Mouse (Mus musculus) frontal cortex, postnatal 10 days (tissue): ENCODE measurements at regions not wholly inside any gene's neighbourhood (a gene's known extent, or its start where the extent isn't known, plus 50 kb on each side); places are given as distances from the start of the nearest gene placed in this dataset.
"Not testable (repeated sequence)": the region's sequence is repeated elsewhere in the genome, so short reads cannot be mapped to it uniquely, and the experiment has no call there.

ENCODE experiments used
- DNase-seq, 2 experiments: peaks; one replicate each; pipeline ENCODE4 v3.0.0; 2022; ENCODE audit warnings: low spot score in 2 of 2, mixed read lengths in 1 of 2

GRCm38 (mm10) chr10:99320797-99321196 is 57.8 kb downstream of the Dusp6 start:
- DNase-seq, result no peak

GRCm38 (mm10) chr10:99323358-99323757 is 60.3 kb downstream of the Dusp6 start:
- peak; percentile 24 to 45 for DNase-seq

- no peak for DNase-seq
Measured at GRCm38 (mm10) chr10:99327501-99327900, 64.5 kb downstream of the Dusp6 start.

- DNase-seq, result no peak
Measured at GRCm38 (mm10) chr10:99328568-99328967, 65.5 kb downstream of the Dusp6 start.

- no peak for DNase-seq
Measured at GRCm38 (mm10) chr10:99329469-99329868, 66.4 kb downstream of the Dusp6 start.

- no peak for DNase-seq
Measured at GRCm38 (mm10) chr10:99330519-99330918, 67.5 kb downstream of the Dusp6 start.

- no peak for DNase-seq
Measured at GRCm38 (mm10) chr10:99331876-99332275, 68.8 kb downstream of the Dusp6 start.

GRCm38 (mm10) chr10:99333831-99334230 is 70.8 kb downstream of the Dusp6 start:
- DNase-seq, result no peak

- no peak for DNase-seq
Measured at GRCm38 (mm10) chr10:99336091-99336490, 73.1 kb downstream of the Dusp6 start.

- not testable (repeated sequence) for DNase-seq
Measured at GRCm38 (mm10) chr10:99338790-99339189, 75.8 kb downstream of the Dusp6 start.

- peak; percentile 70 to 83 for DNase-seq
Measured at GRCm38 (mm10) chr10:99339291-99339912, 76.4 kb downstream of the Dusp6 start.

GRCm38 (mm10) chr10:99340057-99340456 is 77.0 kb downstream of the Dusp6 start:
- not testable (repeated sequence) for DNase-seq

- no peak for DNase-seq
Measured at GRCm38 (mm10) chr10:99349125-99349716, 86.2 kb downstream of the Dusp6 start.

- DNase-seq, result no peak
Measured at GRCm38 (mm10) chr10:99353541-99354292, 90.7 kb downstream of the Dusp6 start.

GRCm38 (mm10) chr10:99354352-99354751 is 91.3 kb downstream of the Dusp6 start:
- no peak for DNase-seq

GRCm38 (mm10) chr10:99355303-99355702 is 92.3 kb downstream of the Dusp6 start:
- no peak for DNase-seq

- DNase-seq, result no peak
Measured at GRCm38 (mm10) chr10:99356221-99356620, 93.2 kb downstream of the Dusp6 start.

- DNase-seq, result no peak
Measured at GRCm38 (mm10) chr10:99356883-99357282, 93.9 kb downstream of the Dusp6 start.

- DNase-seq, result no peak
Measured at GRCm38 (mm10) chr10:99357347-99357746, 94.3 kb downstream of the Dusp6 start.

GRCm38 (mm10) chr10:99358256-99358655 is 95.2 kb downstream of the Dusp6 start:
- no peak for DNase-seq

- DNase-seq, result no peak
Measured at GRCm38 (mm10) chr10:99359439-99359866, 96.4 kb downstream of the Dusp6 start.

- not testable (repeated sequence) for DNase-seq
Measured at GRCm38 (mm10) chr10:99360601-99361000, 97.6 kb downstream of the Dusp6 start.

- no peak for DNase-seq
Measured at GRCm38 (mm10) chr10:99366162-99366561, 103.1 kb downstream of the Dusp6 start.
